Mouse (Mus musculus): ENCODE results near the gene Neurl1b. TPM values are rescaled to one million over a fixed set of nuclear protein-coding genes. Genes with fewer than 3 reads are reported as not detected.

The Neurl1b gene
- total and polyA plus RNA-seq, 2 experiments from 2014 or later: 2.1 to 60.4 TPM

- Histone ChIP-seq H3K4me3 (ENCODE audit: low read length) (no peak overlapping the region), H3K36me3 (ENCODE audit: insufficient read depth, low read length) (no peaks in the 10 kb centered on the region), H3K9ac (replicated peaks; ENCODE audit: low read length) (no peak overlapping the region; the same call in 1 of the 2 replicates), H3K9me3 (ENCODE audit: low read length) (no peaks in the 10 kb centered on the region), H3K4me1 (ENCODE audit: insufficient read depth, low read length) (peaks cover 12% of the 10 kb centered on the region), H3K27ac (peak overlapping the region; percentile 63), H3K27me3 (ENCODE audit: insufficient read depth, low read length) (no peaks in the 10 kb centered on the region), H3K4me2 (ENCODE audit: low read depth, low read length) (no peak overlapping the region)
- DNase-seq (ENCODE audit: low spot score) (peak; percentile 76), ATAC-seq (peak; percentile 73)
- TF ChIP-seq CTCF (IDR thresholded peaks at IDR 0.05; ENCODE audit: low read depth): no peak
- 54% methylated on average over 13 of the region's 13 CpGs for WGBS
These were observed 10.5 kb downstream of the Neurl1b start for GRCm38 (mm10) chr17:26424973-26425735.

- ATAC-seq (no peak), DNase-seq (ENCODE audit: low spot score) (no peak)
- no peaks in the 10 kb centered on the region for H3K27me3 ChIP-seq (ENCODE audit: insufficient read depth, low read length)
- no peak for TF ChIP-seq CTCF (IDR thresholded peaks at IDR 0.05; ENCODE audit: low read depth)
- H3K4me1 ChIP-seq (ENCODE audit: insufficient read depth, low read length): no peaks in the 10 kb centered on the region
- H3K9ac ChIP-seq (replicated peaks; ENCODE audit: low read length): no peak overlapping the region
- no peaks in the 10 kb centered on the region for H3K36me3 ChIP-seq (ENCODE audit: insufficient read depth, low read length)
- H3K27ac ChIP-seq: no peak overlapping the region
- H3K4me3 ChIP-seq (ENCODE audit: low read length): no peak overlapping the region
- H3K4me2 ChIP-seq (ENCODE audit: low read depth, low read length): no peak overlapping the region
- H3K9me3 ChIP-seq (ENCODE audit: low read length): no peaks in the 10 kb centered on the region
- 68% methylated on average over 11 of the region's 11 CpGs for WGBS
These were observed 18.7 kb downstream of the Neurl1b start for GRCm38 (mm10) chr17:26433295-26433694.

DNA sequence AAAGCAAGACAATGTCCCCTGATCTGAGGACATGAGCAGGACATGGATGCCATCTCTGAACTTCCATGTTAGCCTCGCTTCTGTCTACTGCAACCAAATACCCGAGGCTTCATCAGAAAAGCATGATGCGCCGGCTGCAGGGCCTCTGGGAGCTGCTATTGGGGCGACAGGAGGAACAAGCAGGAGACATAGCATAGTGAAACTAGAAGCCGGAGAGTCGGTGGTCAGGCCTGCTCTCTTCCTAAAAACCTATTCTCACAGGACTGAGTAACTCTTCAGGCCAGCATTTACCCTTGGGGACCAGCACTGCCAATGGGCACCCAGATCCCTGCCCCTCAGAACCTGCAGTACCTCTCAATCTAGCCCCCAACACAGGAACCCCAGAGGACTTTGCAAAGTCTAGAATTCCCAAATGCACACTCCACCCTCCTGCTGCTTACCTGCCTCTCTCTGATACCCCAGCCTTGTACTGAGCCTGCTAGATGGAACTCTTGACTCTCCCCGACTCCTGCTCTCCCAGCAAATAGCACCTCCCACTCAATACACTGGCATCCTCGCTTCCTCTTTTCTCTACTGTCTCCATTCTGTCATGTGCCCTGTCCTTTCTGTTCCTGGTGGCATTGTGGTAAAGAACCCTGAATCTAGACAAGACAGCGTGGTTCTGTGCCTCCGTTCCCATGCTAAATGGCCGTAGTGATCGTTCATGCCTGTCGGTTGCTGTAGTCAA is 22.6 kb downstream of the Neurl1b start:
- H3K36me3 ChIP-seq (ENCODE audit: insufficient read depth, low read length): peaks cover 15% of the 10 kb centered on the region
- H3K4me3 ChIP-seq (ENCODE audit: low read length): no peak overlapping the region
- H3K4me2 ChIP-seq (ENCODE audit: low read depth, low read length): no peak overlapping the region
- peaks cover 3% of the 10 kb centered on the region; the same call in 1 of the 2 replicates for H3K4me1 ChIP-seq (ENCODE audit: insufficient read depth, low read length)
- WGBS: 88% methylated on average over 14 of the region's 14 CpGs
- no peaks in the 10 kb centered on the region for H3K9me3 ChIP-seq (ENCODE audit: low read length)
- no peaks in the 10 kb centered on the region for H3K27me3 ChIP-seq (ENCODE audit: insufficient read depth, low read length)
- no peak for TF ChIP-seq CTCF (IDR thresholded peaks at IDR 0.05; ENCODE audit: low read depth)
- ATAC-seq (no peak), DNase-seq (ENCODE audit: low spot score) (no peak)
- no peak overlapping the region for H3K27ac ChIP-seq
- H3K9ac ChIP-seq (replicated peaks; ENCODE audit: low read length): no peak overlapping the region

DNA sequence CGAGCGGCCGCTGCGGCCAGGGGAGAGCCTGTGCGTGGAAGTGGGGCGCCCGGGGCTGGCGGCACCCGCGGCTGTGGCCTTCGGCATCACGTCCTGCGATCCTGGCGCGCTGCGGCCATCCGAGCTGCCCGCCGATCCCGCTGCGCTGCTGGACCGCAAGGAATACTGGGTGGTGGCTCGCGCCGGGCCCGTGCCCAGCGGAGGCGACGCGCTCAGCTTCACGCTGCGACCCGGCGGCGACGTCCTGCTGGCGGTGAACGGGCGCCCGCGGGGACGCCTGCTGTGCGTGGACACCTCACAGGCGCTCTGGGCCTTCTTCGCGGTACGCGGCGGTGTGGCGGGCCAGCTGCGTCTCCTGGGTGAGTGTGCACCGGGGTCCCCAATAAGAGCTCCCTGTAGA is 24.4 kb downstream of the Neurl1b start:
- Histone ChIP-seq H3K4me2 (ENCODE audit: low read depth, low read length) (peak overlapping the region; percentile 43), H3K9me3 (ENCODE audit: low read length) (no peaks in the 10 kb centered on the region), H3K4me3 (ENCODE audit: low read length) (peak overlapping the region; percentile 27), H3K4me1 (ENCODE audit: insufficient read depth, low read length) (peaks cover 3% of the 10 kb centered on the region; the same call in 1 of the 2 replicates), H3K9ac (replicated peaks; ENCODE audit: low read length) (0 out of 2 replicates have a peak overlapping the region, but pooled peaks have one; percentile 21), H3K36me3 (ENCODE audit: insufficient read depth, low read length) (peaks cover 16% of the 10 kb centered on the region), H3K27ac (no peak overlapping the region), H3K27me3 (ENCODE audit: insufficient read depth, low read length) (no peaks in the 10 kb centered on the region)
- 22% methylated on average over 52 of the region's 52 CpGs for WGBS
- TF ChIP-seq CTCF (IDR thresholded peaks at IDR 0.05; ENCODE audit: low read depth): no peak
- no peak for DNase-seq (ENCODE audit: low spot score)
- no peak for ATAC-seq

DNA sequence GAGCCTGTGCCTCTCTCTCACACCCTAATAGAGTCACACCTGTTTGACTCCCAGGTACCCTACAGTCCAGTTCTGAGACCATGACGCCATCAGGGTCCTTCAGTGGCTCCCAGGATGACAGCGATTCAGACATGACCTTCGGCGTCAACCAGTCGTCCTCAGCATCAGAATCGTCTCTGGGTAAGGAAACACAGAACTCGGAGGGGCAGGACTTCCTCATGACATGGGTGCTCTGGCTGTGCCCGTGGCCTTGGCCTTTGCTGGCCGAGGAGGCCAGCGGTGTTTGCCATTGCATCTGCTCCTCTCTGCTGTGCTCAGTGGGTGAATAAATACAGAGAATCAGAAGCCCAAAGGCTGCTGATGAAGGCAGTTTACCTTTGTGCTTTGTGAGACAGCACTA is 26.4 kb downstream of the Neurl1b start:
- DNase-seq (ENCODE audit: low spot score) (no peak), ATAC-seq (no peak)
- Histone ChIP-seq H3K4me1 (ENCODE audit: insufficient read depth, low read length) (peaks cover 3% of the 10 kb centered on the region; the same call in 1 of the 2 replicates), H3K4me3 (ENCODE audit: low read length) (no peak overlapping the region), H3K4me2 (ENCODE audit: low read depth, low read length) (no peak overlapping the region), H3K27ac (no peak overlapping the region), H3K9ac (replicated peaks; ENCODE audit: low read length) (no peak overlapping the region), H3K27me3 (ENCODE audit: insufficient read depth, low read length) (no peaks in the 10 kb centered on the region), H3K36me3 (ENCODE audit: insufficient read depth, low read length) (peaks cover 16% of the 10 kb centered on the region), H3K9me3 (ENCODE audit: low read length) (no peaks in the 10 kb centered on the region)
- no peak for TF ChIP-seq CTCF (IDR thresholded peaks at IDR 0.05; ENCODE audit: low read depth)
- 92% methylated on average over 10 of the region's 10 CpGs for WGBS

- Histone ChIP-seq H3K9me3 (ENCODE audit: low read length) (no peaks in the 10 kb centered on the region), H3K4me1 (ENCODE audit: insufficient read depth, low read length) (peaks cover 3% of the 10 kb centered on the region; the same call in 1 of the 2 replicates), H3K4me3 (ENCODE audit: low read length) (no peak overlapping the region), H3K9ac (replicated peaks; ENCODE audit: low read length) (no peak overlapping the region), H3K4me2 (ENCODE audit: low read depth, low read length) (no peak overlapping the region), H3K36me3 (ENCODE audit: insufficient read depth, low read length) (peaks cover 16% of the 10 kb centered on the region), H3K27ac (no peak overlapping the region), H3K27me3 (ENCODE audit: insufficient read depth, low read length) (no peaks in the 10 kb centered on the region)
- WGBS: 93% methylated on average over 6 of the region's 6 CpGs
- no peak for DNase-seq (ENCODE audit: low spot score)
- ATAC-seq: no peak
- TF ChIP-seq CTCF (IDR thresholded peaks at IDR 0.05; ENCODE audit: low read depth): no peak
These were observed 27.6 kb downstream of the Neurl1b start for GRCm38 (mm10) chr17:26442197-26442596.
